Mouse (Mus musculus): ENCODE measurements around the gene Dand5.

Dand5 gene

DNA sequence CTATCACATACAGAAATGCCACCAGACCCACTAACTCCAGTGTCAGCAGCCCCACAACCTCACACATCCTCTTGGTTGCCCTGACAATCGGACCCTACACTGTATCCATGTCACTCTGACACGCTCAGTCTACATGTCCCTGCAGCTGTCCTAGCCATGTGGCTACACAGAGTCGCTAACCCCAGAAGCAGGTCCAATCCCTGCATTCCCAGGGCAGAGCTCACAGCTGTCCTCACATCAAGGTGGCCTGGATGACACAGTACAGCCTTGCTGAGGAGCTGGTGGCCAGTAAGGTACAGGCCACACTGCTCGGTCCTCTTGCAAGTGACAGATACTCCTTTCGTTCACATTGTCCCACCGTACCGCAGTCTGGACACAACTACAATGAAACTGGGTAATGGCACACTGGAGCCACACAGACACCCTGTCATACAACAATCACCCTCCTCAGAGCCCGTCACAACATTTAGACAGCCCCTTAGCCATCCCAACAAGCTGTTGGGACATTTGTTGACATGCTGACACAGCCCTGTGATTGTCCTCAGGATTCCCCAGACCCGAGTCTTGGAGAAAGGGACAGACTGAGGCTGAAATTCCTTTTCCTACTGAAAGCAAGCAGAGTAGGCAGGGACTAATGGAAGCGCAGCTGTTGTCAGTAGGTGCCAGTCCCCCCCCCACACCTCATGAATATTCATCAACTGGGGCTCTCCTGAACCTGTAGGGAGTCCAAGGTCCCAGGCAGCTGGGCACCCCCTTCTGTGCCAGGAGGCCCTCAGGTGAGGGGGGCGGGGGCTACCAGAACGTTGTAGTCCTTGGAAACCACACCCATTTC lies 13.3 kb downstream of the Dand5 start:
- CTCF ChIA-PET, result interaction anchor here (1.0 kb wide), 1 partner anchor 100 kb away, joined by 5 read pairs; no protein-coding TSS in a partner anchor

DNA sequence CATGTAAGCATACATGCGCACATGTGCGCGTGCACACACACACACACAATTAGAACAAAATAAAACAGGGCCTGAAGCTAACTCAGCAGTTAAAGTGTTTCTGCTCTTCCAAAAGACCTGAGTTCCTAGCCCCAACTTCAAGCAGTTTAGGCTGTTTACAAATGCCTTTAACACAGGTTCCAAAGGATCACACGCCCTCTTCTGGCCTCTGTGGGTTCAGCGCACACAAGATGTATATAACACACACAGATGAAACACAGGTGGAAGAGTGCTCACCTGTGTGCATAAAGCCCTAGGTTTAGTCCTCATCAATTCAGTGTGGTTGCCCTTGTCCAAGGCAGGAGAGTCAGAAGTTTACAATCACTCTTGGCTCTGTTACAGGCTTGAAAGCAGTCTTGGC lies 16.6 kb downstream of the Dand5 start:
- CTCF ChIA-PET, result no interaction called here

DNA sequence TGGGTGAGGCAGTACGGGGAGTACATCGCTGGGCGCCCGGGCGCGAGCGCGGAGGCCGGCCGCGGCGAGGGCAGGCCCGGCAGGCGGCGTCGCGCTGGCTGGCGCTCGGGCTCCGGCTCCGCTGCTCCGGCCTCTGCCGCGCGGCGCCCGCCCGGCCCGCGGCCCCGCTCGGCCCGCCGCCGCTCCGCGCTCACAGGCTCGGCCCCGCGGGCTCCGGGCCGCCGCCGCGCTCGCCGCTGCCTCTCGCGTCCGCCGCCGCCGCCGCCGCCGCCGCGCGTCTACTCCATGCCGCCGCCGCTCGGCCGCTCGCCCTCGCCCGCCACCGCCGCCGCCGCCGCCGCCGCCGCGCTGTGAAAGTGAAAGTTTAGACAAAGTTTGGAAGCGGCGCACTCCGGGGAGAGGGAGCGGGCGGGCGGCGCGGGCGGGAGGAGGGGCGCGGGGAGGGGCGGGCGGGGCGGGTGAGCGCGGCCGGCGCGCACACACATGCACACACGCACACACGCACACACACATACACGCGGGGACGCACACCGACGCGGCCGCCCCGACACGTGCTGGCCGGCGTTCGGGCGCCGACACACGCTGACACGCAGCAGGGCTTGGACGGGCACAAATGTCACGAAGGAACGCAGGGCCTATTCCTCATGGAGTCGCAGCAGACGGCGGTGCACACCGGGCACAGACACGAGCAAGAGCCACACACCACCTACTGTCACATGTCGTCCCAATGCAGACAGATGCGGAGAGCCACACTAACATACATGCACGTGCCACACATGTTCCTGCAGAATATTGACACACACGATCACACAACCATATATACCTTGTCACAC lies 22.4 kb downstream of the Dand5 start, which contains the start of gene Nfix:
Gene Nfix (minus strand): TSS at position 346 of the 833 bp plus-strand sequence.
- CTCF ChIA-PET, result no interaction called here

DNA sequence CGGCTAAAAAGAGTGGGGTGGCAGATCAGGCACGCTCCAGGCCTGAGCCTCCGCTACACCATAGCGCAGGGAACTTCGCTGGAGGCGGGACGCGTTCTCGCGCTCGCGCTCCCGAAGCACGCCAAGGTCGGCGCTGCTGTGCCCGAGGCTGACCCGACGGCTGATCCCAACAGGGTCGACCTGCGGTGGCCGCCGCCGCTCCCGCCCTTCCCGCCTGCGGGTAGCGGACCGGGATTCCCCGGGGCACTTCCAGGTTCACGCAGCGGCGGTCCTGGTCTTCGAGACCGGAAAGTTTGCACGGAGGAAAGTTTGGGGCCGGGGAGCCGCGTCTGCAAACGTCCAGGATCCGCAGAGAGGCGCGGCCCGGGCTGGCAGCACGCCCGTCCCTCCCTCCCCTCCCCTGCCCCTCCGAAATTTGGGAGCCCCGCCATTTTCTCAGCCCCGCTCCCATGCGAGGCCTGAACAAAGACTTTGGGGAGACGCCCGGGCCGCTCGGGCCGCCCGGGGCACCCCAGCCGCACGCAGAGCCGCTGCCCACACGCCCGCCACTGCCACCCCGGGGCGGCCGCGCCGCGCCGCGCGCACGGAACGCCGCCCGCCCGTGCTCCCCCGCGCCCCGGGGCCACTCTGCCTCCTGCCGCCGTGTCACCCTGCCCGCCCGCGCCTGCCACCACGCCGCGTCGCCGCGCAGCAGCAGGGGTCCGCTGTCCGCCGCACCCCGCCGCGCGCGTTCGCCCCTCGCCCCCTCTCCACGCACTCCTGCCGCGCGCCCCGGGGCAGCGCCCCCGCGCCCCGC lies 23.3 kb downstream of the Dand5 start:
- CTCF ChIA-PET, result no interaction called here

DNA sequence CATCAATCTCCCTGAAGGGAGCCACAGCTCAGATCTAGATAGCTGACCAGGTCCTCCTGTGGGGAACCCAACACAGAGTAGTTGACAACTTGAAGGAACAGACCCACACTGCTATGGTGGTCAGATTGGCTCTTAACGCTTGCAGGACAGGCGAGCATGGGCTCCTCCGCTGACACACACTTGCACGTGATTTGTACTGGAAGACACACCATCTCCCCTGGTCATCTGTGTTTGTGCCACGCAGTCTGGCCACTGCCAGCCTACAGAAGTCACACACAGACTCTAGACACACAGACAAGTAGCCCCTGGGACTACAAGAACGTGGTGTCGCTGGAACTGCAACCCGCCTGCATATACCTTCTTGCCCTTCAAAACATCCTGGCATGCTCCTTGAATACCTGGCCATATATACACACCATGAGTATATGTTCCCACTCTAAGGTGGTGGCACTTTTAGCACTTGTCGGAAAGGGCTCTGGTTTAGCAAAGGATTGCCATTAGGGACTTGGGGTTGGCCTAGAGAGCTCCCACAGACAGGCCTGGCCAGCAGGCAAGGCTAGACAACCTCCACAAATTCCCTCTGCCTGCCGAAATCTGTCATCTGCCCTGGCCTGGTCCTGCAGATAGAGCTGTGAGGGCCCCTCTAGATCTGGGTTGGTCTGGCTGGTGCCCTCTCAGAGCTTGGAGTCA lies 24.0 kb downstream of the Dand5 start:
- CTCF ChIA-PET, result interaction anchor here (0.6 kb wide), 2 partner anchors 17 to 89 kb away, joined by 3 to 16 read pairs; no protein-coding TSS in a partner anchor

DNA sequence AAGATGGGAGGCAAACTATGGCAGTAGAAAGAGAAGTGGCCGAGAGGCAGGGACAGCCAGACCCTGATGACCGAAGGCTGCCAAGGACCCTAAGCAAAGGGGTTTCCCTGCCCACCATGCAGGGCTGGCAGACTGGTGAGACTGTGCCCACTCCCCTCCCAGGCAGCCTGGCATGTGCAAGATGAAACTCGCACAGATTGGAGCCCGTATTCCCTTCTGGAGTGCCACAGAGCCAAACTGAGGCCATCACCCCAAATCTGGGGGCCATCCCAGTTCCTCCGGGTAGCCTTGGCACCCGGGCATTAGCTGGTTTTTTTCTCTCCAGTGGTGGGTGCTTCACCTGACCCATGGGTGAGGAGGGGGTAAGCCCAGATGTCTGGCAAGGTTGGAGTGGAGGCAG lies 24.7 kb downstream of the Dand5 start:
- CTCF ChIA-PET, result interaction anchor here (0.6 kb wide), 2 partner anchors 17 to 88 kb away, joined by 3 to 16 read pairs; no protein-coding TSS in a partner anchor

DNA sequence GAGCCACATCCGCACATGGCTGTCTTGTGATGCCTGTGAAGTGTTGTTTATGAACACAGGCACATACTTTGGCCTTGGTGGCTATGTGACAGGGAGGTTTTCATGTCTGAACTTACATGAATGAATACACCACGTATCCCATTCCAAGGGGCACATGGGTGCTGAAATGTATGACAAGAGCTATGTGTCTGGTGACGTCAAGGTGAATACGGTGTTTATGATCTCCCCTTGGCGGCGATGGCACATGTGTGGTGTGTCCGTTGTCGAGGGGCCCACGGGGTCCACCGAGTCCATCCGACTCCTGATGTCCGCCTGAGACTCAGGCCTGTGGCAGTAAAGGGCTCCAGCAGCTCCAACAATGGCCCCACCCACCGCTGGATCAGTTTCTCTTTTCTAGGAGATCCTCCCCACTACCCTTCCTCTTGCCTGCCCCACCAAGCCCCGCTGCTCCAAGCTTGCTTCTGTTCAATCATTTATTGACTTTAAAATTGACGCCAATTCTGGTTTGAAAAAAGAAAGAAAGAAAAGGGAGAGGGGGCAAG lies 25.3 kb downstream of the Dand5 start:
- CTCF ChIA-PET, result no interaction called here

DNA sequence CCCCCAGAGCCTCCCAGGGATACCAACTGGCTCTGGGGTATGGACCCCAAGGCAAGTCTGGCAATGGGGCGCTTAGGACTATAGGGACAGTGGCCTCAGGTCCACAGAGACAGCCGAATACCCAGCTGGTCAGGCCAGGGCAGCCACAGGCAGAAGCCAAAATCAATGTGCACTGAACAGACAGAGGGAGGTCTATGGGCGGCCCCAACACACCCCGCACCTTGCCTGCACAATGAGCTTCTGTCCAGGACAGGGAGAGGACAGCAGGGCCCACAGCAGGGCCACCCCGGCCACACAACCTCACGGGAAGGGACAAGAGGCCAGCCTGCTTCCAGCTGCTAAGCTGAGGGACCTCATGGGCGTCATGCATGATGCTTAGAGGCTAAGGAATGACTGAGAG lies 28.1 kb downstream of the Dand5 start:
- CTCF ChIA-PET, result no interaction called here

DNA sequence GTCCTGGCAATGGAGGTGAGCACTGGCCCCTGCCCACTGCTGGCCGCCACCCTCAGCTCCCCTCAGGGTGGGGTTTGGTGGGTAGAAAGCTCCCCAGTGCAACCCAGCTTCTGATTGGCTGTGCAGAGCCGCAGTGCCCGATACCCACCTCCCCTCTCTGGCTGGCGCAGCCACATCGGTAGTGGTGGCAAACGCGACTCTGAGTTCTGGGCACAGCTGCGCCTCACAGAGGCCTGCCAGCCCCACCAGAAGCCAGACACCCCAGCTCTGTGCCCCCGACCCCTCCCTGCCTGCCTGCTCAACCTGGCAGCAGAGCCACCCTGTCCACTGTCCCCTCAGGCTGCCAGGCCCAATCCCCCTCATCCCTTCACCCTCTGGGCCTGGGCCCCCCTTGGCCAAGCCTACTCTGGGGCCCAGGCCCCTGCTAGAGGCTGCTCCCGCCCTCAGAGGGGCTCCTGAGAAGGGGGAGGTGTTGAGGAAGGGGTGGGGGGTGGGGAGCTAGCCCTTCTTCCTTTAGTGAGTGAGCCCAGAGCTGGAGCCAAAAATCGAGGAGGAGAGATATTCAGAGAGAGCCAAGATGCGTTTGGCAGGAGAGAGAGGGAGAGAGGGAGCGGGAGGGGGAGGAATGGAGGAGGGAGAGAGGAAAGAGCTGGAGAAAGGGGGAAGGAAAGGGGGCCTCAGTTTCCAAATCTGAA lies 28.7 kb downstream of the Dand5 start:
- CTCF ChIA-PET, result no interaction called here

DNA sequence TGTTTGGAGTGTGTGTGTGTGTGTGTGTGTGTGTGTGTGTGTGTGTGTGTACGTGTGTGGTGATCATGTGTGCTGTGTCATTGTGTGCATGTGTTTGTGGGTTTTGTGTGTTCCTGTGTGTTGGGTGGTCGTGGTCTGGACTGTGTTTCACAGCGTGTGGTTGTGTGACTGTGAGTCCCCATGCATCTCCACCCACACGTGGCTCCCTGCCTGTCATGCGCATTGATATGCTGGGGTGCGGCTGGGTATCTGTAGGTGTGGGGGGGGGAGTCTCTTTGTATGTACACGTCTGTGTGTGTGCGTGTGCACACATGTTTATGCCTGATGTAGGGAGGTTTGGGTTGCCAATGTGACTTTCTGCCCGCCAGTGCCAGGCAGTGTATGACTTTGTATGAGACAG lies 29.5 kb downstream of the Dand5 start:
- CTCF ChIA-PET, result no interaction called here

DNA sequence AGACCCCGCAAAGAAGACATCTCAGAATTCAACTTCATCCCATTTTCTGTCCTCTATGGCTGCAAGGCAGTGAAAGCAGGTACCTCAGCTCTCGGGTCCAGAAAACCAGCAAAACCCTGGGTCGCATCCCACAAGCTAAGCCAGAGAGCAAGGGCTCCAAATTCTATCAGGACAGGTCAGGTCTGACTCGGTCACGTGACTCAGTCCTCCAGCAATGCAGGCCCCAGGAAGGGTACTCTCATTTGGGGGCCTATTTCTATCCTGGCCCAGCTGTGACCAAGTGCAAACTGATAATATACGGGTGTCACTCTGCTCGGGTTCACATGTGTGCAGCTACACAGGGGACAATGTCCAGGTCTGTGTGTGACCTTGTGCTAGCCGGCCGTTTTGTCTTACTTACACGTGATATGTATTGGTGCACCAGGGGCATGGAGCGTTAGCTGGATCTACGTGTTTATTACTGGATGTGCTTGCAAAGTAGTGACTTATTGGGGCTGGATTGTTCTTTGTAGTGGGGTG lies 30.1 kb downstream of the Dand5 start:
- CTCF ChIA-PET, result no interaction called here

DNA sequence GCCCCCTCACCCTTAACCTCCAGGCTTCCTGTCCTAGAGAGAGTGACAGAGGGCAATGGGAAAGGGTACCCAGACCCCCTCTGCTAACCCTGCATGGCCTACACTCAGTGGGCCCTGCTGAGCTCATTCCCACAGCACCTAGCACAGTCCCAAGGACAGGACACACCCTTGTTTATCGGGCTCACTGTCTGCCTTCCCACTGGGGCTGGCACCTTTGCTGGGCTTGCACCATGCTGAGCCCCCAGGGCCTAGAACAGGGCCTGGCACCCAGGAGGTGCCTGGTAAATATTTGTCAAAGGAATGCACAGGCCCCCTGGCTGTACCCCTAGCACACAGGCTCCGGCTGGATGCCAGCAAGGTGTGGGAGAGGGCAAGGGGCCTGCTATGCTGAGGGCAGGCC lies 32.1 kb downstream of the Dand5 start:
- CTCF ChIA-PET, result no interaction called here

DNA sequence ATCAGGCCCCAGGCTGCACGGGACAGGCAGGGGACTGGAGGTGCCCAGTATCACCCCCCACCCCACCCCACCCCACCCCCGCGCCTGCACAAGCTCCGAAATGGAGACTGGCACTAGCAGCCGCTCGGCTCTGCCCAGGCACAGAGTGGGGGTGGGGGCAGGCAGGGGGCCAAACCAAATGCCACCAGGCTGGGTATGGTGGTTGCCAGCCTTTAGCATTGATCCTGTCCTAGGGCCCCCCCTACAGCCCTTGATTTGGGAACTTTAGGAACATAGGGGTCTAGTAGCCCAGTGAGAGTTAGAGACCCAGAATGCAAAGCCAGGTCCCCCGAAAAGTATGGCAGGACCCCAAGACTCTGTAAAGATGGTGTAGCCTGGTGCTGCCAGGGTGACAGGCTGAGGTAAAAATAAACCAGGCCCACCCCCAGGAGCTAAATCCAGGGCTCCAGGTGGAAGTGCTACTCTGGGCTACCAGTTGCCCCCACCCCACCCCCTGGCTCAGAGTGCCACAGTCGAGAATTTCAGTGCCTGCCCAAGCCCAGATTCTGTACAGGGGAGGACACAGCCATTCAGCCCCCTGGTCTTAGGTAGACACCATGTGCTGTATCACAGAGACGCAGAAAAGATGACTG lies 32.7 kb downstream of the Dand5 start:
- CTCF ChIA-PET, result no interaction called here

DNA sequence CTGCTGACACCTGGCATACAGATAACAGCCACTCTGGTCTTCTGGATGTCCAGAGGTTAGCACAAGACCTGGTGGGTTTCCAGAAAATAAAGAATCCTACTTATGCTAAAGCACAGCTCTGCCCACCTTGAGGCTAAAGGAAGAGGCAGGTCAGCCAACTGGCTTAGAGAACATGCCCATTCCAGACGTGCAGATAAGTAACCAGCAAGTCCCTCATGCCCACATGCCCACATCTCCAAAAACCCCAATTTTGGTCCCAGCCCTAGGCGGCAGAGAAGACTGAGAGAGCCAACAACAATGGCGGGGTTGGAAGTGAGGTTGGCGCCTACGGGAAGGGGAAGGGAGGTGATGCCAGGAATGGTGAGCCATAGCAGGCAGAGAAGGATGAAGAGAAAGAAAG lies 33.3 kb downstream of the Dand5 start:
- CTCF ChIA-PET, result no interaction called here

DNA sequence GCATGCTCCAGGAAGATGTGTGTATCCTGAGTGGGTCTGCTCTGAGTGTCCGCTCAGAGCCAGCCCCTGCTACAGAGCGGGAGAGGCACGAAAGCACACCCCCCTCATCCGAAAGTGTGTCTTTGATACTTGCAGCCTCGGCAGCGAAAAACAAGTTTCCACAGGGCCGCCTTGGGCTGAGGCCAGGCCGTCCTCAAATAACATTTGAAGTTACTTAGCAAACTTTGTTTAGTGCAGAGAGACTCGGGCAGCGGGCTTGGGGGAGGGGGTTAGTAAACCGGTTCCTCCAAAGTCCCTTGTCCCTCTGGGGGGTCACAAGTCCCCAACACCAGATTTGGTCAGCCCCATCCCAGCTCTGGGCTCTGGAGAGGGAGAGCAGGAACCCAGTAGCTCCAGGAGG lies 33.7 kb downstream of the Dand5 start:
- CTCF ChIA-PET, result no interaction called here

DNA sequence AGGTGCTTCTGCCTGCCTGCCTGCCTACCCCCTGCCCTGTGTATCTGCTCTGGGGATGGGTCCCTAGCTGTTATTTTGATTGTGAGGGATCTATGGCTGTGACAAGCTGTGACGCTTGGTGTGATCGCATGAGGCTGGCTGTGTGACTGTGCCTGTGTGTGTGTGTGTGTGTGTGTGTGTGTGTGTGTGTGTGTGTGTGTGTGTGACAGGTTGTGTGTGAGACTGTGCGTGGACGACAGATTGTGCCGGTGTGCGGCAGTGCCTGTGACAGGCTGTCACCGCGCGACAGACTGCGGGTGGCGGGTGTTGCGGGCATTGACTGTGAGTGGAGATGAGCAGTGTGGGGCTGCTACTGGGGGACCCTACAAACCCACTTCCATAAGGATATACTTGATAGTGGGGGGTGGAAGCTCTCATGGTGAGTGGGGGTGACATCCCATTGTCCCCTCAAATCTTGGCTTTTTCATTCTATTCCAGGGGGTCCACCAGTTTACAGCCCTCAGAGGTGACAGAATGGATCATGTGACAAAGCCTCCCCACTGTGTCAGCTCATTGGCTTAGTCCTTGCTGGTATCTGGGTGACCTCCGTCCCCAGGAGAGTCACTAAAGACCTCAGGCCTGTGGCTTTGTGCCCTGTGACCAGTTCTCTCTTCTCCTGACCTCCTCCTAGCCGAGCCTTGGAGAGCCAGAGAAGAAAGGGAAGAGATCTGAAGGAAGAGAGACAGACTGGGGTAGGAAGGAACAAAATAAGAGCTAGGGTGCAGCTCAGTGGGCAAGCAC lies 34.9 kb downstream of the Dand5 start:
- CTCF ChIA-PET, result no interaction called here

DNA sequence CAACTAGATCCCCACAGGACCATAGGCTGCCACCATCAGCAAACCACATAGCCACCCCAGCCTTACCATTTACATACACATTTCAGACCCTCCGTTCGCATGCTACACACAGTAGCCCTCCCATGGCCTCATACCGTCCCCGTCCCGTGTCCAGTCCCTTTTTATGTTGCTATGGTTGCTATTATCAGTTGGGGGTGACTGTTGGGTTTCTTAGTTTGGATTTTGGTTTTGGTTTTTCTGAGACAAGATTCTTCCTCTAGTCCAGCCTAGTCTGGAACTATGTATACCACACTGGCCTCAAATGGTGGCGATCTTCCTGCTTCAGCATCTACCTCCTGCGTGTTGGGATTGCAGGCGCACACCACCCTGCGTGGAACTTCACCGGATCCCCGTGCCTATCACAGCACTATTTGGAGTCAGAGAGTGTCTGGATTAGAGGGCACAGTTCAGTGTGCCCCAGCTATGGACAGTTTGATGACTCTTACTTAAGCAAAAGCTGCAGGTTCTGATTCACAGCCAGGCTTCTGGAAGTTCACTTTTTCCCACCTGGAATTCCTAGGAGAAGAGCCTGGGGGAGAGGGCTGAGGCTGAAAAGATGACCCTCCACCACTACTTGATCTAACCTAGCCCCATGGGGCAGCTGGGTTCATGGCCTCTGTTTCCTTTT lies 35.7 kb downstream of the Dand5 start:
- CTCF ChIA-PET, result no interaction called here
